Mouse (Mus musculus): ENCODE results near the gene Gm3573. TPM values are rescaled to one million over a fixed set of nuclear protein-coding genes. Genes with fewer than 3 reads are reported as not detected.
"Not testable (repeated sequence)": the region's sequence is repeated elsewhere in the genome, so short reads cannot be mapped to it uniquely, and the experiment has no call there.

Gene Gm3573
- not detected in 2 replicates for polyA plus RNA-seq (2012; rRNA removed)

DNA sequence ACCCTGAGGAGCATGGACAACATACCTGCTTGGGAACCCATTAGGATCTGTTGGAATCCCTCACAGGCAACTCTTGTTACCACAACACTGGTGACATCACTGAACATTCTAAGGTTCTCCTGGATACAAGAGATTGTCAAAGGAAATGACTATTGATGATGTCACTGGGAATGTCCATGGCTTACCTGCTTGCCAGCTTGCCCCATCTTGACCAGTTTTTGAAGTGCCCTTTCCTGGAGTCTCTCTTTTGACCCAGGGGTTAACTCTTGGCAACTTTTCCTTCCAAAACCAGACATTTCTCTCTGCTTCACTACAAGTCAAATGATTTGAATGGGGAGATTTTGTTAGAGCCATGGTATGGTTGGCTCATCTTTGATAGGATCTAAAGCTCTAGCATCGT lies at the start of gene Gm3573:
Gene Gm3573, minus strand, starts transcription at position 101 of the 400 bp plus-strand sequence.
- not testable (repeated sequence) for DNase-seq (ENCODE audit: extremely low spot score in 1 of 2, low spot score in 1 of 2)

GRCm38 (mm10) chr14:42216766-42217537 lies 26.4 kb upstream of the Gm3573 start:
- DNase-seq (ENCODE audit: extremely low spot score in 1 of 2, low spot score in 1 of 2) = not testable (repeated sequence)

- DNase-seq (ENCODE audit: extremely low spot score in 1 of 2, low spot score in 1 of 2) = not testable (repeated sequence)
Observed at GRCm38 (mm10) chr14:42183936-42184335, 6.7 kb downstream of the Gm3573 start.

- DNase-seq (ENCODE audit: extremely low spot score in 1 of 2, low spot score in 1 of 2) = not testable (repeated sequence)
Observed at GRCm38 (mm10) chr14:42162522-42162921, 28.1 kb downstream of the Gm3573 start, which contains the start of gene Gm17027. TSS of gene Gm17027 (minus strand) at chr14:42162622.

Other genes starting within 250 kb of the Gm3573 start
- gene 1700024B05Rik, start 246.8 kb downstream of the Gm3573 start, polyA plus RNA-seq (2012; rRNA removed) = 0.08 TPM in 1 of 2 replicates, not detected in the other
- gene Gm6401, start 222.9 kb downstream of the Gm3573 start, polyA plus RNA-seq (2012; rRNA removed) = not detected in 2 replicates
- not detected in 2 replicates for gene Gm3543, start 207.5 kb downstream of the Gm3573 start, polyA plus RNA-seq (2012; rRNA removed)
- not detected in 2 replicates for gene Gm7951, start 73.4 kb downstream of the Gm3573 start, polyA plus RNA-seq (2012; rRNA removed)
- gene Gm17027, start 28.2 kb downstream of the Gm3573 start, polyA plus RNA-seq (2012; rRNA removed) = not detected in 2 replicates
- not detected in 2 replicates for gene Gm17026, start 69.3 kb upstream of the Gm3573 start, polyA plus RNA-seq (2012; rRNA removed)
- not detected in 2 replicates for gene Gm9611, start 106.6 kb upstream of the Gm3573 start, polyA plus RNA-seq (2012; rRNA removed)
- not detected in 2 replicates for gene Gm7995, start 119.4 kb upstream of the Gm3573 start, polyA plus RNA-seq (2012; rRNA removed)
- not detected in 2 replicates for gene Gm8005, start 248.9 kb upstream of the Gm3573 start, polyA plus RNA-seq (2012; rRNA removed)

Measured in frontal cortex, adult 2 months (tissue).